Mouse (Mus musculus): Measurements from ENCODE around the gene Kncn.

Kncn gene

GRCm38 (mm10) chr4:115863352-115863751 lies 20.8 kb upstream of the Kncn start:
- TF ChIP-seq NANOG (IDR thresholded peaks at IDR 0.05; ENCODE audit: borderline replicate concordance, low read length) (no peak), POU5F1 (IDR thresholded peaks at IDR 0.05; ENCODE audit: borderline replicate concordance, low read length) (no peak), CTCF (conservative IDR thresholded peaks at IDR 0.05; ENCODE audit: low read length) (no peak)
- no peaks in the 10 kb centered on the region for H3K4me1 ChIP-seq (replicated peaks; ENCODE audit: low read depth, low read length)
- no peaks in the 10 kb centered on the region for H3K27me3 ChIP-seq (ENCODE audit: insufficient read depth, low read length)
- peaks cover 80% of the 10 kb centered on the region for H3K36me3 ChIP-seq (ENCODE audit: insufficient read depth, low read length)
- H3K9me3 ChIP-seq (ENCODE audit: low read length) = no peaks in the 10 kb centered on the region
- H3K4me3 ChIP-seq (replicated peaks; ENCODE audit: low read length) = no peak overlapping the region

- Histone ChIP-seq H3K9me3 (ENCODE audit: low read length) (no peaks in the 10 kb centered on the region), H3K4me3 (replicated peaks; ENCODE audit: low read length) (no peak overlapping the region), H3K27me3 (ENCODE audit: insufficient read depth, low read length) (no peaks in the 10 kb centered on the region), H3K36me3 (ENCODE audit: insufficient read depth, low read length) (peaks cover 81% of the 10 kb centered on the region), H3K4me1 (replicated peaks; ENCODE audit: low read depth, low read length) (no peaks in the 10 kb centered on the region)
- TF ChIP-seq POU5F1 (IDR thresholded peaks at IDR 0.05; ENCODE audit: borderline replicate concordance, low read length) (no peak), NANOG (IDR thresholded peaks at IDR 0.05; ENCODE audit: borderline replicate concordance, low read length) (no peak)
Observed at GRCm38 (mm10) chr4:115863880-115864279, 20.3 kb upstream of the Kncn start.

GRCm38 (mm10) chr4:115869512-115870210 lies 14.5 kb upstream of the Kncn start:
- Histone ChIP-seq H3K9me3 (ENCODE audit: low read length) (no peaks in the 10 kb centered on the region), H3K4me3 (replicated peaks; ENCODE audit: low read length) (no peak overlapping the region), H3K36me3 (ENCODE audit: insufficient read depth, low read length) (peaks cover 62% of the 10 kb centered on the region), H3K4me1 (replicated peaks; ENCODE audit: low read depth, low read length) (peaks cover 30% of the 10 kb centered on the region), H3K27me3 (ENCODE audit: insufficient read depth, low read length) (peaks cover 6% of the 10 kb centered on the region)
- no peak for TF ChIP-seq POU5F1 (IDR thresholded peaks at IDR 0.05; ENCODE audit: borderline replicate concordance, low read length)
- TF ChIP-seq NANOG (IDR thresholded peaks at IDR 0.05; ENCODE audit: borderline replicate concordance, low read length) = no peak
- TF ChIP-seq CTCF (conservative IDR thresholded peaks at IDR 0.05; ENCODE audit: low read length) = no peak

- Histone ChIP-seq H3K27me3 (ENCODE audit: insufficient read depth, low read length) (peaks cover 41% of the 10 kb centered on the region), H3K9me3 (ENCODE audit: low read length) (peaks cover 5% of the 10 kb centered on the region; the same call in 1 of the 2 replicates), H3K4me3 (replicated peaks; ENCODE audit: low read length) (no peak overlapping the region), H3K4me1 (replicated peaks; ENCODE audit: low read depth, low read length) (peaks cover 41% of the 10 kb centered on the region), H3K36me3 (ENCODE audit: insufficient read depth, low read length) (peaks cover 67% of the 10 kb centered on the region)
- TF ChIP-seq CTCF (conservative IDR thresholded peaks at IDR 0.05; ENCODE audit: low read length) (no peak), NANOG (IDR thresholded peaks at IDR 0.05; ENCODE audit: borderline replicate concordance, low read length) (no peak), POU5F1 (IDR thresholded peaks at IDR 0.05; ENCODE audit: borderline replicate concordance, low read length) (no peak)
Observed at GRCm38 (mm10) chr4:115873231-115873630, 11.0 kb upstream of the Kncn start.

GRCm38 (mm10) chr4:115878216-115878678 lies 6.0 kb upstream of the Kncn start:
- Histone ChIP-seq H3K27me3 (ENCODE audit: insufficient read depth, low read length) (peaks cover 92% of the 10 kb centered on the region), H3K4me3 (replicated peaks; ENCODE audit: low read length) (peak overlapping the region; percentile 27)
- TF ChIP-seq NANOG (IDR thresholded peaks at IDR 0.05; ENCODE audit: borderline replicate concordance, low read length) (peak; percentile 93), POU5F1 (IDR thresholded peaks at IDR 0.05; ENCODE audit: borderline replicate concordance, low read length) (peak; percentile 80; the same call in 1 of the 2 replicates), CTCF (conservative IDR thresholded peaks at IDR 0.05; ENCODE audit: low read length) (no peak)

GRCm38 (mm10) chr4:115878828-115879227 lies 5.4 kb upstream of the Kncn start:
- peaks cover 97% of the 10 kb centered on the region for H3K27me3 ChIP-seq (ENCODE audit: insufficient read depth, low read length)
- TF ChIP-seq POU5F1 (IDR thresholded peaks at IDR 0.05; ENCODE audit: borderline replicate concordance, low read length) (no peak), NANOG (IDR thresholded peaks at IDR 0.05; ENCODE audit: borderline replicate concordance, low read length) (no peak)
- peaks cover 5% of the 10 kb centered on the region; the same call in 1 of the 2 replicates for H3K9me3 ChIP-seq (ENCODE audit: low read length)
- H3K4me1 ChIP-seq (replicated peaks; ENCODE audit: low read depth, low read length) = peaks cover 23% of the 10 kb centered on the region
- H3K36me3 ChIP-seq (ENCODE audit: insufficient read depth, low read length) = peaks cover 34% of the 10 kb centered on the region
- no peak overlapping the region for H3K4me3 ChIP-seq (replicated peaks; ENCODE audit: low read length)

More at GRCm38 (mm10) chr4:115878216-115878678, 6.0 kb upstream of the Kncn start:
- peaks cover 27% of the 10 kb centered on the region for H3K4me1 ChIP-seq (replicated peaks; ENCODE audit: low read depth, low read length)
- peaks cover 38% of the 10 kb centered on the region for H3K36me3 ChIP-seq (ENCODE audit: insufficient read depth, low read length)
- peaks cover 5% of the 10 kb centered on the region; the same call in 1 of the 2 replicates for H3K9me3 ChIP-seq (ENCODE audit: low read length)

GRCm38 (mm10) chr4:115881183-115881582 lies 3.0 kb upstream of the Kncn start:
- Histone ChIP-seq H3K4me3 (replicated peaks; ENCODE audit: low read length) (no peak overlapping the region), H3K4me1 (replicated peaks; ENCODE audit: low read depth, low read length) (peaks cover 18% of the 10 kb centered on the region), H3K36me3 (ENCODE audit: insufficient read depth, low read length) (peaks cover 10% of the 10 kb centered on the region), H3K27me3 (ENCODE audit: insufficient read depth, low read length) (peaks cover 97% of the 10 kb centered on the region), H3K9me3 (ENCODE audit: low read length) (peaks cover 5% of the 10 kb centered on the region; the same call in 1 of the 2 replicates)
- TF ChIP-seq CTCF (conservative IDR thresholded peaks at IDR 0.05; ENCODE audit: low read length) = no peak
- no peak for TF ChIP-seq NANOG (IDR thresholded peaks at IDR 0.05; ENCODE audit: borderline replicate concordance, low read length)
- TF ChIP-seq POU5F1 (IDR thresholded peaks at IDR 0.05; ENCODE audit: borderline replicate concordance, low read length) = no peak

- TF ChIP-seq CTCF (conservative IDR thresholded peaks at IDR 0.05; ENCODE audit: low read length) (no peak), NANOG (IDR thresholded peaks at IDR 0.05; ENCODE audit: borderline replicate concordance, low read length) (no peak), POU5F1 (IDR thresholded peaks at IDR 0.05; ENCODE audit: borderline replicate concordance, low read length) (no peak)
- Histone ChIP-seq H3K4me1 (replicated peaks; ENCODE audit: low read depth, low read length) (peaks cover 18% of the 10 kb centered on the region), H3K27me3 (ENCODE audit: insufficient read depth, low read length) (peaks cover 97% of the 10 kb centered on the region), H3K9me3 (ENCODE audit: low read length) (no peaks in the 10 kb centered on the region), H3K36me3 (ENCODE audit: insufficient read depth, low read length) (0 out of 2 replicates have a peak, but pooled peaks cover under 1% of the 10 kb centered on the region), H3K4me3 (replicated peaks; ENCODE audit: low read length) (no peak overlapping the region)
Observed at GRCm38 (mm10) chr4:115882195-115882594, 2.0 kb upstream of the Kncn start.
